Mouse (Mus musculus) stomach, embryonic 15.5 days (tissue): ENCODE measurements at regions not wholly inside any gene's neighbourhood (a gene's known extent, or its start where the extent isn't known, plus 50 kb on each side); places are given as distances from the start of the nearest gene placed in this dataset.
"Not testable (repeated sequence)": the region's sequence is repeated elsewhere in the genome, so short reads cannot be mapped to it uniquely, and the experiment has no call there.

Experiments used
- ATAC-seq: fragments of 200-750 bp; cut with Nextera tagmentation; 2 replicates; pipeline ENCODE4 v1.8.0; 2017; ENCODE audit warnings: low read depth, moderate number of reproducible peaks, moderate TSS enrichment; ENCODE audit not compliant: insufficient read depth, low FRiP score
- H3K27ac ChIP-seq: fragments of 300-500 bp; sonication (generic); 2 replicates; pipeline ENCODE4 v1.5.1; 2015; ENCODE audit warnings: mild to moderate bottlenecking, inconsistent platforms
- H3K27me3 ChIP-seq: fragments of 300-500 bp; sonication (generic); replicated peaks from 2 replicates; pipeline ENCODE4 v1.6.1; 2015; ENCODE audit warnings: inconsistent platforms
- H3K36me3 ChIP-seq: fragments of 300-500 bp; sonication (generic); 2 replicates; pipeline ENCODE4 v1.6.1; 2015; ENCODE audit warnings: inconsistent platforms
- H3K4me1 ChIP-seq: fragments of 300-500 bp; sonication (generic); 2 replicates; pipeline ENCODE4 v1.6.1; 2015; ENCODE audit warnings: inconsistent platforms
- H3K4me2 ChIP-seq: fragments of 300-500 bp; sonication (generic); 2 replicates; pipeline ENCODE4 v1.6.1; 2015; ENCODE audit warnings: mild to moderate bottlenecking, inconsistent platforms
- H3K4me3 ChIP-seq: fragments of 300-500 bp; sonication (generic); replicated peaks from 2 replicates; pipeline ENCODE4 v1.5.1; 2015; ENCODE audit warnings: inconsistent platforms
- H3K9ac ChIP-seq: fragments of 300-500 bp; sonication (generic); 2 replicates; pipeline ENCODE4 v1.6.1; 2015; ENCODE audit warnings: inconsistent platforms
- H3K9me3 ChIP-seq: fragments of 300-500 bp; sonication (generic); 2 replicates; pipeline ENCODE4 v1.6.1; 2016; ENCODE audit warnings: inconsistent platforms
- WGBS: fragments of 180-500 bp; shearing (Covaris S2); methylation state at CpG from one replicate; pipeline ENCODE4 v1.1.7; 2015; 5-methylcytosine and 5-hydroxymethylcytosine counted together

DNA sequence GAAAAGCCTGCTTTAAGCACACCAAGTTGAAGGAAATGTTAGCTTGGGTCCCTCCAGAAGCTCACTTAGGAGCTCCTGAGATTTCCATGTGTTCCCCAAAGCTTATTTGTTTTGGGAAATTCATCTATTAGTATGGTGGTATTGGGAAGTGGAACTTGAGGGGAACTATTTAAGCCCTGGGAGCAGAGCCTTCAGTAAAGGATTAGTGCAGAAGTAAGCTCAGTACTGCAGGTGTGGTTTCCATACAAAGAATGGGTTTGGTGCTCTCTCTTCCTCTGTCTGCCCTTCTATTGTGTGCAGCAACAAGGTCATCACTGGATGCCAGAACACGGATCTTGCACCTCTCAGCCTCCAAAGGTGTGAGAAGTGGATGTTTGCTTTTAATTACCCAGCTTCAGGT, 57.2 kb downstream of the Foxa2 start:
- H3K4me2 ChIP-seq = no peak overlapping the region
- no peaks in the 10 kb centered on the region for H3K27me3 ChIP-seq
- ATAC-seq = no peak
- no peak overlapping the region for H3K27ac ChIP-seq
- WGBS = 53% methylated on average over 1 of the region's 1 CpGs
- no peak overlapping the region for H3K4me3 ChIP-seq
- H3K36me3 ChIP-seq = no peaks in the 10 kb centered on the region
- no peaks in the 10 kb centered on the region for H3K9me3 ChIP-seq
- no peak overlapping the region for H3K9ac ChIP-seq
- H3K4me1 ChIP-seq = peaks cover 6% of the 10 kb centered on the region; the same call in 1 of the 2 replicates

DNA sequence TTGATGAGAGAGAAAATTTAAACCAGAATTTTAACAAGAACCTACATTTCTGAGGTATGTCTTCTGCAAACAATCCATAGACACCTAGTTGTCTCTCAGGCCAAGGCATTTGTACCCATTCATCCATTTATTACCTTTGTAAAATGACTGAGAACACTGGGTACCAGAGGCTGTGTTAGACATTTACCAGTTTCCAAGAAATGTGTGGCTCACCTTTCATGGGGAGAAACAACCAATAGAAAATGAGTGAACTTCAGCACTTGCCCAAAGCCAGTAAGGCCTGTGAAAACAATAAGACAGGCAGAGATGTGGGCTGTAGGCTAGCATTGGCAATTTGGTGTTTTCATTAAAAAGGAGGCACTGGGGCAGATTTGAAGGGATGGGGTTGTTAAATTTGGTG, 58.2 kb downstream of the Foxa2 start:
- H3K27me3 ChIP-seq = no peaks in the 10 kb centered on the region
- H3K4me3 ChIP-seq = no peak overlapping the region
- no peak overlapping the region for H3K4me2 ChIP-seq
- H3K27ac ChIP-seq = no peak overlapping the region
- H3K36me3 ChIP-seq = no peaks in the 10 kb centered on the region
- no peak for ATAC-seq
- peaks cover 6% of the 10 kb centered on the region; the same call in 1 of the 2 replicates for H3K4me1 ChIP-seq
- H3K9ac ChIP-seq = no peak overlapping the region
- no peaks in the 10 kb centered on the region for H3K9me3 ChIP-seq

- ATAC-seq = peak; percentile 81
- Histone ChIP-seq H3K4me3 (no peak overlapping the region), H3K4me1 (no peaks in the 10 kb centered on the region), H3K36me3 (no peaks in the 10 kb centered on the region), H3K9me3 (no peaks in the 10 kb centered on the region), H3K4me2 (no peak overlapping the region), H3K9ac (no peak overlapping the region), H3K27me3 (no peaks in the 10 kb centered on the region), H3K27ac (peak overlapping the region; percentile 70)
- 40% methylated on average over 2 of the region's 2 CpGs for WGBS
Observed at GRCm38 (mm10) chr2:147985261-147985575, 61.6 kb downstream of the Foxa2 start.

GRCm38 (mm10) chr2:147984547-147985260, 62.1 kb downstream of the Foxa2 start:
- Histone ChIP-seq H3K4me3 (no peak overlapping the region), H3K27me3 (no peaks in the 10 kb centered on the region), H3K9ac (no peak overlapping the region), H3K27ac (peak overlapping the region; percentile 70), H3K4me1 (no peaks in the 10 kb centered on the region), H3K9me3 (no peaks in the 10 kb centered on the region), H3K4me2 (no peak overlapping the region), H3K36me3 (no peaks in the 10 kb centered on the region)
- 39% methylated on average over 12 of the region's 12 CpGs for WGBS
- peak; percentile 88 for ATAC-seq

DNA sequence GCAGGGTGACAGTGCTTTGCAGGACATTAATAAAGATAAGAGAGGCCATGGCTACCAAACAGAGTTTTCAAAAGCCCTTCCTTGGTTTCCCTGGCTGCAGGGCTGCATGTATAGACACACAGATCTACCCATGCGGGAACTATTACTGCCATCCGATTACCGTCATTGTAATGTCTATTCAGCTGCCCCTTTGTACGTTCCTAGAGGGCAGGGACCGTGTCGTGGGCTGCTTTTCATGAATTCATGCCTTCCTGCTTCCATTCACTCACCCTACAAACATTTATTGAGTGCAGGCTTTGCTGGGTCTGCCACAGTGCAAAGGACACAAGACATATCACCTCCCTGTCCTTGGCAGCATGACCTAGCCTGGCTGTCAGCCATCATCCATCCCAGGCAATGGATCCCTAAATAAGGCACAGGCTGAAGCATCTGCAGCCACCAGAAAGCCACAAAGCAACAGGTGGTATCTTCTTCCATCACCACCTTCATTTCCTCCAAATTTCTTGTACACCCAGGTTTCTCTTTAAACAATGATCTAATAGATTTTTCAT, 65.8 kb downstream of the Foxa2 start:
- H3K9me3 ChIP-seq = no peaks in the 10 kb centered on the region
- H3K4me3 ChIP-seq = no peak overlapping the region
- H3K27me3 ChIP-seq = no peaks in the 10 kb centered on the region
- H3K36me3 ChIP-seq = no peaks in the 10 kb centered on the region
- no peak overlapping the region for H3K27ac ChIP-seq
- H3K4me1 ChIP-seq = no peaks in the 10 kb centered on the region
- WGBS = 75% methylated on average over 6 of the region's 6 CpGs
- ATAC-seq = no peak
- H3K9ac ChIP-seq = no peak overlapping the region
- no peak overlapping the region for H3K4me2 ChIP-seq

GRCm38 (mm10) chr2:147980408-147980807, 66.4 kb downstream of the Foxa2 start:
- Histone ChIP-seq H3K27ac (no peak overlapping the region), H3K4me2 (no peak overlapping the region), H3K4me3 (no peak overlapping the region), H3K27me3 (no peaks in the 10 kb centered on the region), H3K36me3 (no peaks in the 10 kb centered on the region), H3K4me1 (no peaks in the 10 kb centered on the region), H3K9ac (no peak overlapping the region), H3K9me3 (no peaks in the 10 kb centered on the region)
- no peak for ATAC-seq
- WGBS = 76% methylated on average over 1 of the region's 1 CpGs

GRCm38 (mm10) chr2:147979660-147980364, 67.0 kb downstream of the Foxa2 start:
- H3K9me3 ChIP-seq = no peaks in the 10 kb centered on the region
- no peak for ATAC-seq
- WGBS = 67% methylated on average over 4 of the region's 4 CpGs
- no peak overlapping the region for H3K27ac ChIP-seq
- H3K4me1 ChIP-seq = no peaks in the 10 kb centered on the region
- no peak overlapping the region for H3K4me3 ChIP-seq
- no peaks in the 10 kb centered on the region for H3K36me3 ChIP-seq
- H3K9ac ChIP-seq = no peak overlapping the region
- H3K4me2 ChIP-seq = no peak overlapping the region
- H3K27me3 ChIP-seq = no peaks in the 10 kb centered on the region

DNA sequence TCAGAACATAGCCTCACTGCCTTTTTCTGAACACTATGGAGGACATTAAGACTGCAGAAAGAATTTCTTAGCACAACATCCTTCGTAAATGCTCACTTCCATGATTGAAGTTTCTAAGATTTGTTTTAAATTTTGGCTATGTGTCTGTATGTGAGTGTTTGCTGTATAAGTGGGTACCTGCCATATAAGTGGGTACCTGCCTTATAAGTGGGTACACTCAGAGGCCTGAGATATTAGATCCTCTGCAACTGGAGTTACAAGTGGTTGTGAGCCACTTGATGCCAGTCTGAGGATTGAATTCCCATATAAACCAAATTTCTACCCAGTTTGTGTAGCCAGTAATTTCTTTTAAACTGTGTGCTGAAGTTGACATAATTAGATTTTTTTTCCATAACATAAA, 67.8 kb downstream of the Foxa2 start:
- no peaks in the 10 kb centered on the region for H3K36me3 ChIP-seq
- H3K4me1 ChIP-seq = no peaks in the 10 kb centered on the region
- no peaks in the 10 kb centered on the region for H3K27me3 ChIP-seq
- H3K4me2 ChIP-seq = no peak overlapping the region
- ATAC-seq = no peak
- H3K9me3 ChIP-seq = no peaks in the 10 kb centered on the region
- no peak overlapping the region for H3K9ac ChIP-seq
- 80% methylated on average over 1 of the region's 1 CpGs for WGBS
- no peak overlapping the region for H3K4me3 ChIP-seq
- H3K27ac ChIP-seq = no peak overlapping the region

GRCm38 (mm10) chr2:147974776-147975175, 72.0 kb downstream of the Foxa2 start:
- H3K27ac ChIP-seq = no peak overlapping the region
- no peak overlapping the region for H3K4me3 ChIP-seq
- no peak overlapping the region for H3K4me2 ChIP-seq
- no peak for ATAC-seq
- 42% methylated on average over 2 of the region's 2 CpGs for WGBS
- no peaks in the 10 kb centered on the region for H3K9me3 ChIP-seq
- H3K27me3 ChIP-seq = no peaks in the 10 kb centered on the region
- no peaks in the 10 kb centered on the region for H3K36me3 ChIP-seq
- no peaks in the 10 kb centered on the region for H3K4me1 ChIP-seq
- no peak overlapping the region for H3K9ac ChIP-seq

DNA sequence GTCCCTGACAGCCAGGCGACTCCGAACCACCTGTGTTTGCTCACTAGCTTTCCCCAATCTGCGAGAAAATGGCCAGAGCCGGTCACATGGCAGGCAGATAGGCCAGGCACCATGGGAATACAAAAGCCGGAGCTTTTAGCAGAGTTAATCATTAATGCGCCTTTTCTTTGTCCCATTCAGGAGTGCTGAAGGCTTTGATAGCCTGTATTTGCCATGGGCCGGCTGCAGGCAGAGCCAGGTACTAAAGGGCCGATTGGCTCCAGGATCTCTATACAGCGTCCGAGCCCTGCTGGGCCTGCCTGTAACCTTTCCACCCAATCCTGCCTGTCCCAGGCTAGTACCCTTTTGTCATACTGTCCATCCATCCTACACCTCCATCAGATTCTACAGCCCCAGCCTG, 78.1 kb downstream of the Foxa2 start:
- WGBS = 37% methylated on average over 10 of the region's 10 CpGs
- peak overlapping the region; percentile 90 for H3K27ac ChIP-seq
- H3K9me3 ChIP-seq = no peaks in the 10 kb centered on the region
- ATAC-seq = peak; percentile 95
- H3K4me3 ChIP-seq = no peak overlapping the region
- H3K4me1 ChIP-seq = no peaks in the 10 kb centered on the region
- H3K36me3 ChIP-seq = no peaks in the 10 kb centered on the region
- H3K27me3 ChIP-seq = no peaks in the 10 kb centered on the region
- no peak overlapping the region for H3K4me2 ChIP-seq
- no peak overlapping the region for H3K9ac ChIP-seq

DNA sequence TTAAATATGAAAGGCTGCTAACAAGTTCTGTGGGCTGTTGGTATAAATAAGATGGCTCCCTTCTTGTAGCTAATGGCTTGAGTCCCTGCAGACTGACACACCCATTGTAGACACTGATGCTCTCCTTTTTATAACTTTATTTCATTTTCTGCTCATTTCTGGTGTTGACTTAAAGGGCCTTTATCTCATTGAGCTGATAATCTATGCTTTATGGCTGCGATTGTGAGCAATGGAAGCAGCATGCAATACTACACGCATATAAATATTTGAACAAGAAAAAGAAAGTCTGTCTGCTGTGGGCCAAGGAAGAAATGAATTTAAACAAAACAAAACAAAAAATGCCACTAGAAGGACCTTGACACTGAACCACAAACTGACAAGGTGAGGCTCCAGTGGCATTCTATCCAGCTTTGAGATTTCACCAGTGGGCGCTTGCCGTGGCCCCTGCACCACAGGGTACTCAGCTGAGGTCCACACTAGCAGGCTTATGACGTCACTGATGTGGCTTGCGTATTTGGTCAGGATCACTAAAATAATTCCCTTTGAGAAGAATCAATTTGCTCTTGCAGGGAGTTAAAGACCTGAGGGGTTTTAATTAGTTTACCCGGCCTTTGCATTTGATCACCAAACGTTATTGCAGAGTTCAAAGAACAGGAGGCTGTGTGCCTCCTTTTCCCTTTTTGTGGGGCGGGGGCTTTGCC, 78.8 kb downstream of the Foxa2 start:
- Histone ChIP-seq H3K9ac (no peak overlapping the region), H3K4me3 (no peak overlapping the region), H3K27ac (peak overlapping the region; percentile 90), H3K9me3 (no peaks in the 10 kb centered on the region), H3K4me1 (no peaks in the 10 kb centered on the region), H3K36me3 (no peaks in the 10 kb centered on the region), H3K27me3 (no peaks in the 10 kb centered on the region), H3K4me2 (peak overlapping the region; percentile 22; the same call in 1 of the 2 replicates)
- WGBS = 60% methylated on average over 9 of the region's 9 CpGs
- ATAC-seq = no peak

DNA sequence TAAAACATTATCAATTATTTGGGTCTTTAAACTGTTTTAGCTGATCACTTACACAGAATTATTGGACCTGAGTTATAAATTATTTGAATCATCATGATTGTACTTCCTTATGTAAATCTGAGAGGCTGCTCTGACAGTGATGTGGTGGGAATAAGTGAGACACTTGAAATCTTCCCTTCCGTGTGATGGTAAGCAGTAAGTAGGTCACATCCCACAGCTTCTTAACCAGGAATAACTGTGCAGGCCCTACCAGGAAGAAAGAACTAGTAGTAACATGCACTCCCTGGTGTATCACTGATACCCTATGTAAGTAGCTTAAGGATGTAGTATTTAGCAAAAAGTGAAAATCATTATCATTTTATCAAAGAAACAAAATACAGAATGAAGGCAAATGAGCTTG, 83.5 kb downstream of the Foxa2 start:
- H3K4me1 ChIP-seq, H3K4me2 ChIP-seq, ATAC-seq, H3K27ac ChIP-seq, H3K27me3 ChIP-seq, H3K9me3 ChIP-seq, H3K36me3 ChIP-seq, H3K4me3 ChIP-seq, H3K9ac ChIP-seq: not testable (repeated sequence)
- 70% methylated on average over 1 of the region's 1 CpGs for WGBS
